Mouse (Mus musculus) kidney, adult 18-20 months (tissue): ENCODE data around the gene Ghdc.
A peak's percentile ranks its signal among the peaks of the same experiment; 100 is the strongest.

Source experiments
- DNase-seq: peaks from one replicate; pipeline ENCODE4 v3.0.0; 2021

Ghdc gene

DNA sequence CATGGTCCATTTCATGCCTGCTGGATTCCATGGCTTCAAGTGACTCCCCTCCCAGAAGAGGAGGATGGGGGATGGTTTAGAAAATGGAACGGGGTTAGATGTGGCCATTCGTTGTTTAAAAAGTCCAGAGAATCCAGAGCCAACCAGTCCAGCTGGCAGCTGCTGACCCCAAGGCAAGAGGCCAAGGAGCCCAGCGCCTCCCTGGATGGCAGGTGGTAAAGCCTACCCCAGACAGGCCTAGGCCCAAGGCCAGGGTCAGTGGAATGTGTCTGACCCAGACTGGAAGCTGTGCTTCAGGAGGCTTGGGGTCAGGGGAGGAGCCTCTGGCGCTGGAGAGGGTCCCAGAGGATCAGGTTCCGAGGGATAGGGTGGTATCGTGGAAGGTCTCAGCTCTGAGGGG, 29.4 kb downstream of the Ghdc start:
- DNase-seq, result peak; percentile 73

DNA sequence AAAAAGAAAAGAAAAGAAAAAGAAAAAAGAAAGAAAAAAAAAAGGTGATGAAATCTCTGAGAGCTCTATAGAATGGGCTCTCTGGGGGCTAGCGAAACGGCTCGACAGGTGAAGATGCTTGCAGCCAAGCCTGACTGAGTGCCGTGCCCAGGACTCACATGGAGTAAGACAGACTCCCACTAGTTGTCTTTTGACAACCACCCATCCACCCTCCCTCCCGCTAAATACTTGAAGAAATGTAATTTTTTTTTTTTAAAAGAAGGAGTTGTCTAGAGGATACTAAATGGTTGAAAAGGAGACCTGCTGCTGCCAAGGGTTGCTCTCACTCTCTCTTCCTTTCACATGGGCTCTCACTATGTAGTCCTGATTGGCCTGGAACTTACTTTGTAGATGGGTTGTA, 32.0 kb downstream of the Ghdc start:
- DNase-seq, result no peak

- DNase-seq, result peak; percentile 98
These were observed 32.6 kb downstream of the Ghdc start, which contains the start of gene Rab5c for GRCm38 (mm10) chr11:100738066-100738604. TSS of gene Rab5c (minus strand) at chr11:100738215.

- no peak for DNase-seq
These were observed 33.5 kb downstream of the Ghdc start for GRCm38 (mm10) chr11:100737105-100737733.

- no peak for DNase-seq
These were observed 34.0 kb downstream of the Ghdc start for GRCm38 (mm10) chr11:100736746-100737080.

DNA sequence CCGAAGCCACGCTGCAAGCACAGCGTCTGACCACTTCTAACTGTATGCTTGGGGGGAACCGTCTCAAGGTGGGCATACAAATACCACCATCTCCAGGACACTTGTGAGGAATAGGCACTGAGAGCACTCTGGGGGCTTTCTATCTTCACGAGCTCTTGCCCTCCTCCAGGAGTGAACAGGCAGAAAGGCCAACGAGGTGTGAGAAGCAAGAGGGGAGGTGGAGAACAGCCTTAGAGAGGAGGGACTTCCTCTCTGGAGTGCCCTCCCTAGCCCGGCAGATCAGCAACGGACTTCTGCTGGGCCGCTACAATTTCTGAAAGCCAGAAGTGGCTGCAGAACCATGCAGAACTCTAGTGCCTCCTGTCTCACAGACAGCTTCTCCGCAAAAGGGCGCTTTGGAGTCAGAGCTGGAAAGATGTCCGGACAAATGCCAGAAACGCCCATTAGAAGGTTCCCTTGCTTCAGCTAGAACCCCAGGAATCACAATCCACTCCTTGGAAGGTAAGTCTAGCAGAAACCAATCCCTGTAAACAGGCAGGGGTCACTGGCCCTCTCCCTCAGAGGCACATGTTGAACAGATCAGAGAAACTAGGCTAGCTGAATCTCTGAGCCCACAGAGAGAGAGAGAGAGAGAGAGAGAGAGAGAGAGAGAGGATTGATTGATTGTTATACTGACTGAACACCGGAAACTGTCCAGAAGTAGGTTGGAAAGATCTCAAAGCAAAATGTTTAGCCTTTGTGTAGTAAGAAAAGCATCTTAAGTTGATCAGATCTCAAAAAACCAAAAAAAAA, 34.6 kb downstream of the Ghdc start:
- DNase-seq, result no peak

GRCm38 (mm10) chr11:100735134-100735865, 35.5 kb downstream of the Ghdc start:
- no peak for DNase-seq

GRCm38 (mm10) chr11:100730477-100731205, 40.1 kb downstream of the Ghdc start:
- DNase-seq, result no peak

GRCm38 (mm10) chr11:100729976-100730375, 40.8 kb downstream of the Ghdc start:
- no peak for DNase-seq

GRCm38 (mm10) chr11:100728601-100729000, 42.2 kb downstream of the Ghdc start:
- DNase-seq, result no peak

- DNase-seq, result peak; percentile 51
These were observed 43.6 kb downstream of the Ghdc start for GRCm38 (mm10) chr11:100727201-100727600.

GRCm38 (mm10) chr11:100724919-100725512, 45.7 kb downstream of the Ghdc start:
- peak; percentile 47 for DNase-seq

DNA sequence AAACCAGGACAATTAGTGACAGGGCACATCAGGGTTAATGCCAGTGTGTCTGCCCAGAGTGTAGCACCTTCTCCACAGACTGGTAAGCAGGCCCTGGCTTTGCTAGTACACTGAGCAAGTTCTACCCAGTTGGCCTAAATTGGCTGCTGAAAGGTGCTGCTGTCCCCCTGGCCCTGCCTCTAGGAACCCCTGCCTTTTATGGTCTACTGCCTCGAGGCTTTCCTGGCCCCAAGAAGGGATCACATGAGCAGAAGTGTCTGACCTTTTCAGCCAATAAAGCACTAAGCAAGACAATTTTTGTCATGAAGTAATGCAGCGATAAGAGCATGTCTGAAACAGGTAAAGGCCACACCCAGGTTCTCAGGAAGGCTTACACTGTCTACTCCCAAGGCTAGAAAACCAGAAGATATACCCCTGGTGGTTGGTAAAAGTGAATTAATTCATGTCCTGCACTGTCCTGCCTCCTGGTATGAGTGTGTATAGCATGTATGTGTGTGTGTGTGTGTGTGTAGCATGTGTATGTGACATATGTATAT, 48.2 kb downstream of the Ghdc start:
- peak; percentile 50 for DNase-seq

- peak; percentile 55 for DNase-seq
These were observed 48.8 kb downstream of the Ghdc start for GRCm38 (mm10) chr11:100721776-100722492.

DNA sequence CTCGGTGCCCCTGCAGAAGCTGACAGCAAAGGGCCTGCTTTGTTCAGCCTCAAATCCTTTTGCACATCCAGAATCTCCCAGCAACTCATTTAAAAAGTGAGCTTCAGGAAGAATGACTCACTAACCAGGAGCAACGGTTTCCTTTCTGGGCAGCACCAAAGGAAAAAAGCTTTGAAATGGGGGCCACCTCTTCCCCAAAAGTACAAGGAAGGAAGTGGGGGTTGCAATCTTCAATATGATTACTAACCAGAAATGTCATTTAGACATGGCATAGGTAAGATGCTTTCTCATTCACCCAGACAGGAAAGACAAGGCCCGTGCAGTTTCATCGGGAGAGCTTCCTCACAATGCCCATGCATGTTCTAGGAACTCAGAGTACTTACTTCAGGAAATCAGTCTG, 49.5 kb downstream of the Ghdc start:
- no peak for DNase-seq

DNA sequence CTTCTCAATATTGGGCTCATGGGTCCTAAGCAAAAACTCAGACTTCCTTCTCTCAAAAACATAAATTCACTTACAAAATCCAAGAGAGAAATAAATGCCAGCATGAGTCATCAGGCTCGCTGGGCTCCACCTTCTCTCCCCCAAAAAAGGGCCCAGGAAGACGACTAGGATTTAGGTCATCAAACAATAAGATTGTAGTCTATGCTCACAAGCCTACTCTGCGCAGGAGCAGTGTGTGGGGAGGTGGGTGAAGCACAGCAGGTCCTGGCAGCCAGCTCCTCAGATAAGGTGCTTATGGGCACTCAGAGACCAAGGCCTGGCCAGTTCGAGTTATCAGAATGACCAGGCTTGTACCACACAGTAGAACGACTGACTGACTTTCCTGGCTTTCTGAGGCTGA, 50.4 kb downstream of the Ghdc start:
- no peak for DNase-seq

DNA sequence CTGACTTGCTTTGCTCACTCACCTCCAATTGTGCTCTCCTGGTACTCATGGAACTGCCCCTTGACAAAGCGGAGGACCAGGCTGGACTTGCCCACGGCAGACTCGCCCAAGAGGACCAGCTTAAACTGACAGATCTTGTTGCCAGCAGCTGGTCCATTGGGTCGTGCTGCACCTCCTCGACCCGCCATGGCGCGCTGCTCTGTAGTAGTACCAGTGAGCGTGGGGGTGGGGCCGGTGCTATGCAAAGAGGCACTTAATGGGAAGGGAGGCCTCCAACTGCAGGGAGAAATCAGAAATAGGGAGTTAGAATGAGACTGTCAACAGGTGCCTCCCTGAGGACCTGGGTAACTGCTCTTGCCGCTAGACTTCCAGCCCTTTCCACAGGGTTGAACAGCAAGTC, 50.9 kb downstream of the Ghdc start:
- no peak for DNase-seq

- no peak for DNase-seq
These were observed 51.4 kb downstream of the Ghdc start for GRCm38 (mm10) chr11:100719312-100719711.

- peak; percentile 54 for DNase-seq
These were observed 51.9 kb downstream of the Ghdc start for GRCm38 (mm10) chr11:100718866-100719265.

GRCm38 (mm10) chr11:100718462-100718861, 52.3 kb downstream of the Ghdc start:
- no peak for DNase-seq

DNA sequence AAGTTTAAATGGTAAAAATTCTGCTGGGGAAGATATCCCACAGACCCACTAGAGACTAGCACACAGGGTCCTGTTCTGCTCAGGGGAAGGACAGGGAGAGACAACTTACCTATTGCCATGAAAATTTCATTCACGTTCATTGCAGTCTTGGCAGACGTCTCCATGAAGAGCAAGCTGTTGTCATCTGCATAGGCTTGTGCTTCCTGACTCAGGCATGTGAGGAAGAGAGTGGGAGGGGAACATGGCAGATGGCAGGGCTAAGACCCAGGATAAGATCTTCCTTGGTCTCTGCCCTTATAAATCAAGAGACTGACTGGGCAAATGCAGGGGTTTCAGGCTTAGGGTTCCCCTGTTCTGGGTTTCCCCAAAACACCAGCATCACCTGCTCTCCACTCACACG, 54.1 kb downstream of the Ghdc start:
- DNase-seq, result no peak
